Mouse (Mus musculus) stomach, embryonic 14.5 days (tissue): ENCODE results near the gene Stam. TPM values are rescaled to one million over a fixed set of nuclear protein-coding genes. Genes with fewer than 3 reads are reported as not detected.
A peak's percentile ranks its signal among the peaks of the same experiment; 100 is the strongest.

Experiments
- ATAC-seq: fragments of 200-750 bp; cut with Nextera tagmentation; 2 replicates; pipeline ENCODE4 v1.8.0; 2017; ENCODE audit warnings: low read depth, moderate TSS enrichment; ENCODE audit not compliant: insufficient number of reproducible peaks, insufficient read depth, low FRiP score
- H3K27ac ChIP-seq: fragments of 300-500 bp; sonication (generic); 2 replicates; pipeline ENCODE4 v1.5.1; 2014; ENCODE audit warnings: mild to moderate bottlenecking, low read length, moderate library complexity, mixed read lengths
- H3K27me3 ChIP-seq: fragments of 300-500 bp; sonication (generic); 2 replicates; pipeline ENCODE4 v1.6.1; 2014; ENCODE audit warnings: low read length, control low read depth, mixed read lengths; ENCODE audit not compliant: control insufficient read depth, insufficient read depth
- H3K36me3 ChIP-seq: fragments of 300-500 bp; sonication (generic); 2 replicates; pipeline ENCODE4 v1.6.1; 2014; ENCODE audit warnings: mild to moderate bottlenecking, control low read depth, low read length, moderate library complexity, mixed read lengths; ENCODE audit not compliant: control insufficient read depth, insufficient read depth
- H3K4me1 ChIP-seq: fragments of 300-500 bp; sonication (generic); 2 replicates; pipeline ENCODE4 v1.6.1; 2014; ENCODE audit warnings: low read length, control low read depth, mixed read lengths; ENCODE audit not compliant: control insufficient read depth, insufficient read depth
- H3K4me2 ChIP-seq: fragments of 300-500 bp; sonication (generic); replicated peaks from 2 replicates; pipeline ENCODE4 v1.6.1; 2014; ENCODE audit warnings: low read depth, low read length, control low read depth
- H3K4me3 ChIP-seq: fragments of 300-500 bp; sonication (generic); 2 replicates; pipeline ENCODE4 v1.5.1; 2014; ENCODE audit warnings: low read depth, low read length, control low read depth
- H3K9ac ChIP-seq: fragments of 300-500 bp; sonication (generic); replicated peaks from 2 replicates; pipeline ENCODE4 v1.6.1; 2014; ENCODE audit warnings: low read depth, mild to moderate bottlenecking, control low read depth, low read length, moderate library complexity, mixed read lengths
- H3K9me3 ChIP-seq: fragments of 300-500 bp; sonication (generic); 2 replicates; pipeline ENCODE4 v1.6.1; 2016; ENCODE audit warnings: low read depth, low read length, control low read depth; ENCODE audit not compliant: control insufficient read depth
- WGBS: fragments of 180-500 bp; shearing (Covaris S2); extraction: QIAGEN DNeasy Blood & Tissue Kit; methylation state at CpG from one replicate; pipeline ENCODE4 v1.1.7; 2014; 5-methylcytosine and 5-hydroxymethylcytosine counted together
- polyA plus RNA-seq: library from polyadenylated mRNA; unstranded; fragments of >200 nt; fragmentation: Nextera tagmentation; extraction: Ambion mirVana; gene quantifications from 2 replicates; pipeline ENCODE4 v1.2.1, GENCODE M21; 2014

Stam gene
- polyA plus RNA-seq, 1 experiment from 2014 or later: 95.9 TPM

DNA sequence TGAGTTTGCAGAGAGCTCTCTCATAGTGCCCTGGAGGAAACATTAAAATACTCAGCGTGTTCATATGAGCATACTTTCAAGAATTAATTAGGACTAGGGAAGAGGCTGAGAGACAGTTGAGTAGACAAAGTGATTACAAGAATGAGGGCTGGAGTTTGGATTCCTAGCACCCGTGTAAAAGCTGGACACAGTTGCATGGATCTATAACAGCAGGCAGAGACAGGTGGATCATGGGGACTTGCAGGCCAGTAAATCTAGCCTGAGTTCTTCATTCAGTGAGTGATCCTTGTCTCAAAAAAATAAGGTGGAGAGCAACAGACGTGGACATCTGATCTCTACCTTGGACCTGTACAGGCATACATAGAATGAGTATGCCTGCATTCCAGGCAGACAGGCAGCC, 85.1 kb downstream of the Stam start:
- ATAC-seq: no peak
- 81% methylated on average over 3 of the region's 3 CpGs for WGBS

DNA sequence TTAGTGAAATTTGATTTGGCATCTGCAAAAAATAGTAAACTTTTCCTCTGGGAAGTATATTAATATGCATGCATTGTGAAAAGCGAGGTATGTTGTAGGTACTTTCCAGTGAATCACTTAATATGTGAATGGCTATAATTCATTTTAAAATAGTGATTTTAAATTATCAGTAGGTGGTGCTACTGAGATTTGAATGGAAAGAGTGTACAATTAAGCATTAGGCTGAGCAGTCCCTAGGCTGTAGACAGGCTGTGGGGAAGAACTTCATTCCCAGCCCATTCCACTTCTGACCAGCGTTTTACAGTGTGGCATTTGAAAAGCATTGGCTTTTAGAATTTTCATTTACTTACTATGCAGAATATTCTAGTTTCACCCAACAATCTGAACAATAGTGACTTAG, 85.9 kb downstream of the Stam start:
- Histone ChIP-seq H3K4me1 (no peaks in the 10 kb centered on the region), H3K4me3 (no peak overlapping the region), H3K36me3 (no peaks in the 10 kb centered on the region; the same call in 1 of the 2 replicates), H3K27me3 (no peaks in the 10 kb centered on the region), H3K9me3 (no peaks in the 10 kb centered on the region), H3K9ac (no peak overlapping the region), H3K27ac (no peak overlapping the region), H3K4me2 (no peak overlapping the region)
- ATAC-seq: no peak
- 82% methylated on average over 2 of the region's 2 CpGs for WGBS

More for the DNA sequence above, 85.1 kb downstream of the Stam start:
- Histone ChIP-seq H3K4me1 (no peaks in the 10 kb centered on the region), H3K27me3 (no peaks in the 10 kb centered on the region), H3K9ac (no peak overlapping the region), H3K9me3 (no peaks in the 10 kb centered on the region), H3K27ac (no peak overlapping the region), H3K4me2 (no peak overlapping the region), H3K4me3 (no peak overlapping the region), H3K36me3 (no peaks in the 10 kb centered on the region; the same call in 1 of the 2 replicates)

DNA sequence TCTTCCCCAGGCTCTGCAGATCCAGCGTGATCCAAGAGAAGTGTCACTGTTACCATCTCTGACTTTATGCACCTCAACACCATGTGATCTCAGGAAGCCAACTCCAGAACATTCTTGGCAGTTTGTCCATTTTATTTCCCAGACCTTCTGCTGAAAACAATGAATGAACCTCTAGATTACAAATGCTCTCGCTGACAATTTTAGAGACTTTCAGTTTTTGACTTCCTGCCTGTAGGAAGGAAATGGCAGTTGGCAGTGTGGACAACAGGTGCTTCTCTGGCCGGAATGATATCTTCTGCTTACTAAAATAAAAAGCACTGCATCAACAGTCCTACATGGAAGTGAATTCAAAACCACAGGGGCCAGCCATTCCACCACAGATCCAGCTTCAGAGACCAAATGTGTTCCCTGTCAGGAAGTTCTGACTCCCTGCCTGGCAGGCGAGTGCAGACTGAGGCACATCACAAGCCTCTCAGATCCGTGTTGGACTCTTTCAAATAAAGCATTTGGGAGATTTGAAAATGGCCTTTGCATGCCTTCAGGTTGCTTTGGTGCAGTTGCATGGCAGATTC, 90.6 kb downstream of the Stam start:
- no peak overlapping the region for H3K4me2 ChIP-seq
- H3K4me3 ChIP-seq: no peak overlapping the region
- no peaks in the 10 kb centered on the region for H3K36me3 ChIP-seq
- no peaks in the 10 kb centered on the region for H3K27me3 ChIP-seq
- no peak overlapping the region for H3K9ac ChIP-seq
- H3K4me1 ChIP-seq: no peaks in the 10 kb centered on the region
- no peaks in the 10 kb centered on the region for H3K9me3 ChIP-seq
- peak overlapping the region; percentile 2; the same call in 1 of the 2 replicates for H3K27ac ChIP-seq
- ATAC-seq: no peak
- WGBS: 67% methylated on average over 5 of the region's 5 CpGs

DNA sequence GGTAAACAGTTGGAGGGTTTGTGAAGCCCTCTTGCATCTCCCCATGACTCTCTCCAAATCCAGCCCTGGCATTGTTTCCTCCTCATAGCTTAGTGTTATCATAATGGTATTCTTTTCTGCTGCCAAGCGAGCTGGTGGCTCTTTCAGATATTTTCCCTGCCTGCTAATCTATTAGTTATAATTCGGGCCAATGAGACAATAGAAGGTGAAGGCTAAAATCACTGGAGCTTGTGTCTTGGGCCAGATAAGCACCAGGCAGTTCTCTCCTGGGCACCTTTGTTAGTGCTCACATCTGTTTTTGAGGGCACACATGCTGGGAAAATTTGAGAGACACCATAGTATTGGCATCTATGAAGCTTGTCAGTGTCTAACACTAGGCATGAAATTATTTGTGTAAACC, 91.2 kb downstream of the Stam start:
- ATAC-seq: no peak
- no peak overlapping the region for H3K4me3 ChIP-seq

GRCm38 (mm10) chr2:14165618-14166344, 91.9 kb downstream of the Stam start:
- Histone ChIP-seq H3K27me3 (no peaks in the 10 kb centered on the region), H3K36me3 (no peaks in the 10 kb centered on the region), H3K27ac (no peak overlapping the region), H3K9ac (no peak overlapping the region), H3K4me3 (no peak overlapping the region), H3K4me2 (no peak overlapping the region), H3K9me3 (no peaks in the 10 kb centered on the region), H3K4me1 (no peaks in the 10 kb centered on the region)
- no peak for ATAC-seq
- WGBS: 71% methylated on average over 3 of the region's 3 CpGs

More for the DNA sequence above, 91.2 kb downstream of the Stam start:
- no peak overlapping the region for H3K9ac ChIP-seq
- H3K27ac ChIP-seq: peak overlapping the region; percentile 2; the same call in 1 of the 2 replicates
- no peaks in the 10 kb centered on the region for H3K27me3 ChIP-seq
- 80% methylated on average over 2 of the region's 2 CpGs for WGBS
- H3K4me2 ChIP-seq: no peak overlapping the region
- no peaks in the 10 kb centered on the region for H3K9me3 ChIP-seq
- no peaks in the 10 kb centered on the region for H3K4me1 ChIP-seq
- no peaks in the 10 kb centered on the region for H3K36me3 ChIP-seq

GRCm38 (mm10) chr2:14167721-14168120, 93.8 kb downstream of the Stam start:
- no peak overlapping the region for H3K9ac ChIP-seq
- no peaks in the 10 kb centered on the region for H3K9me3 ChIP-seq
- no peak overlapping the region for H3K4me2 ChIP-seq
- no peaks in the 10 kb centered on the region for H3K4me1 ChIP-seq
- ATAC-seq: no peak
- H3K27ac ChIP-seq: no peak overlapping the region
- H3K36me3 ChIP-seq: no peaks in the 10 kb centered on the region
- H3K4me3 ChIP-seq: no peak overlapping the region
- no peaks in the 10 kb centered on the region for H3K27me3 ChIP-seq

- Histone ChIP-seq H3K36me3 (no peaks in the 10 kb centered on the region), H3K9me3 (no peaks in the 10 kb centered on the region), H3K27ac (no peak within 1 kb of the TSS), H3K4me1 (no peaks in the 10 kb centered on the region), H3K9ac (no peak within 1 kb of the TSS), H3K4me2 (no peak within 1 kb of the TSS), H3K27me3 (no peaks in the 10 kb centered on the region), H3K4me3 (no peak within 1 kb of the TSS)
- WGBS: 76% methylated on average over 3 of the region's 3 CpGs
- ATAC-seq: no peak
These were observed 100.4 kb downstream of the Stam start, which contains the start of gene Tmem236 for GRCm38 (mm10) chr2:14174334-14174733. TSS of gene Tmem236 (plus strand) at chr2:14174523.

DNA sequence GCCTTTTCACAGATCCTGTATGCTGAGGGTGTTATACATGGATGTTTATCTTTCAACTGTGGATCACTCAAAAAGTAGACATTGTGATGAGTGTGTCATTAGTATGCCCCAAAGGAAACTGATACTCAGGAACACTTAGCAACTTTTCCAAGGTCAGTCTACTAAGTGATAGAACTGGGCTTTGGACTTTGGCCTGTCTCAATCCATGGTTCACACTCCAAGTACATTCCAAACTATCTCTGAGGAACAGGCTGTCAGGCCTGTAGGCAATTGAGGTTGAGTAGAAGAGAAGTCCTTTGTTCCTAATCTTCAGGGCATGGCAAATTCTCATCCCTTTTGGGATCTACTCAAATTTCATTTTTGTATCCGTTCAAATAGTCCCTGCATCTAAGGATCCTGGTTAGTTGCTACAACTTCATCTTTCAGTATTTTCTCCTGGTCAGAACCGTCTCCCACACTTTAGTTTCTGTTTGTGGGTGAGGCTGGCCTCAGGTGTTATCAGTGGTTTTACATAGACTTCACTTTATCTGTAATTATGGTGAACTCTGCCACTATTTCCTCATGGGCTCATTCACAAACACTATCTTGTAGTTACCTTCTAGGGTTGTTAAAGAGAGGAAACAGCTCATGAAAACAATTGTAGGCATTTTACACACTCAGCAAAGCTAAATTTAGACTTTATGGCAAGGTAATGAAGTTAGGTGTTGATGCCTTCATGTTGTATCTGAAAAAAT, 102.7 kb downstream of the Stam start:
- Histone ChIP-seq H3K36me3 (no peaks in the 10 kb centered on the region), H3K27ac (no peak overlapping the region), H3K4me3 (no peak overlapping the region), H3K27me3 (no peaks in the 10 kb centered on the region), H3K4me1 (no peaks in the 10 kb centered on the region), H3K9ac (no peak overlapping the region), H3K9me3 (no peaks in the 10 kb centered on the region), H3K4me2 (no peak overlapping the region)
- no peak for ATAC-seq
- 76% methylated on average over 2 of the region's 2 CpGs for WGBS
